ENCODE assay signal across 8 mouse cellular contexts in the genomic region with DNA sequence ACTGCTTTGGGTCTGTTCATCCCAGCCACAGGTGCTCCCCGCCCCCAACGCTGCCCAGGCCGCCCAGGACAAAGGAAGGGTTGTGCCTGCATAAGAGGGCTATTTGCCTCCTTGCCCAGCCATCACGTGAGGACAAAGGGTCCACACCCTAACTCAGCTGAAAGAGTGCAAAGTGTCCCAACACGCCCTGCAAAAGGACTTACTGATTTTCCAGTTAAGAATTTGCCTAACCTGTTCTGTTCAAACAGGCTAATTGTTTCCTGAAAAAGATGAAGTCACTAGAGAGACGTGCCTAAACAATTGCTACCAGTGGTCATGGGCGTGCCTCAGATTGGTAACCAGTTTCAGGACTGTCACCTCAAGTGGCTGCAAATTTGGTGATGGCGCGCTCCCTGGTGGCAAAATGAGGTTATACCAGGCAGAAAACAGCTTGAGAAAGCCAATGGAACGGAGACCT. TPM values are rescaled to one million over a fixed set of nuclear protein-coding genes. Genes with fewer than 3 reads are reported as not detected.
A peak's percentile ranks its signal among the peaks of the same experiment; 100 is the strongest.
DNase-seq lines count a peak whose midpoint lies in the region; ATAC-seq and TF ChIP-seq lines count a peak whose summit lies in the region.

No protein-coding gene starts in this region.

- H3K27ac ChIP-seq in bone marrow macrophage, adult 2 months (ENCODE audit: insufficient read depth, low read depth, low read length), result no peak overlapping the region

- H3K4me3 ChIP-seq in E14TG2a.4 (replicated peaks; ENCODE audit: low read length), result peak overlapping the region; percentile 55
- no peak overlapping the region for H3K4me3 ChIP-seq in bone marrow macrophage, adult 2 months (ENCODE audit: insufficient read depth, low read length)
- H3K4me3 ChIP-seq in lung, adult 2 months (replicated peaks; ENCODE audit: extremely low read depth, low read depth, low read length), result no peak overlapping the region

- 14% methylated on average over 10 of the region's 10 CpGs for whole genome bisulfite sequencing in large intestine, adult 2 months
- 22% methylated on average over 10 of the region's 10 CpGs for WGBS in lung, adult 2 months

- peaks cover 4% of the 10 kb centered on the region for H3K9me3 ChIP-seq in E14TG2a.4 (ENCODE audit: low read length)

- no peak for TF ChIP-seq POLR2A in bone marrow macrophage, adult 2 months (IDR thresholded peaks at IDR 0.05; ENCODE audit: borderline replicate concordance, low read depth, low read length)
- TF ChIP-seq POLR2A in lung, adult 2 months (IDR thresholded peaks at IDR 0.05; ENCODE audit: borderline replicate concordance, extremely low read depth, low read depth, low read length), result no peak

- peak; percentile 88 for ATAC-seq in erythroblast, adult 5-6 weeks (replicated peaks; ENCODE audit: low FRiP score, poor library complexity, severe bottlenecking)
- peak; percentile 81 for ATAC-seq in neutrophil, adult 5-6 weeks (ENCODE audit: extremely low read depth, insufficient number of reproducible peaks, low FRiP score, poor library complexity, severe bottlenecking)

- 0 out of 2 replicates have a peak, but pooled peaks cover 4% of the 10 kb centered on the region for H3K27me3 ChIP-seq in E14TG2a.4 (ENCODE audit: insufficient read depth, low read length)

- peaks cover 67% of the 10 kb centered on the region for H3K4me1 ChIP-seq in E14TG2a.4 (replicated peaks; ENCODE audit: low read depth, low read length)
- H3K4me1 ChIP-seq in bone marrow macrophage, adult 2 months (ENCODE audit: control insufficient read depth, insufficient read depth, low read length), result peaks cover 12% of the 10 kb centered on the region
- H3K4me1 ChIP-seq in lung, adult 2 months (ENCODE audit: control insufficient read depth, insufficient read depth, low read length), result peaks cover 6% of the 10 kb centered on the region; the same call in 1 of the 2 replicates

- intact Hi-C loops in heart, postnatal 25 days (cut with DNase I), result loop anchor here (2.0 to 5.0 kb wide), 3 partner anchors 69 to 484 kb away; a partner anchor contains a TSS

- H3K36me3 ChIP-seq in E14TG2a.4 (ENCODE audit: insufficient read depth, low read length), result no peaks in the 10 kb centered on the region

- DNase-seq in heart, postnatal 25 days (ENCODE audit: low spot score), result peak; percentile 55
- peak; percentile 65 for DNase-seq in large intestine, adult 2 months (ENCODE audit: low read depth, low spot score)
- peak; percentile 89 for DNase-seq in lung, adult 2 months
- DNase-seq in thymus, adult 18-20 months, result peak; percentile 47 to 64

- TF ChIP-seq CTCF in E14TG2a.4 (conservative IDR thresholded peaks at IDR 0.05; ENCODE audit: low read length), result peak; percentile 68
- TF ChIP-seq CTCF in bone marrow macrophage, adult 2 months (IDR thresholded peaks at IDR 0.05; ENCODE audit: low read depth, low read length), result peak; percentile 83
- TF ChIP-seq CTCF in lung, adult 2 months (IDR thresholded peaks at IDR 0.05; ENCODE audit: insufficient read depth, low read length), result peak; percentile 85

RNA-seq across cellular contexts. Expression of a gene that starts 18.8 kb away (rescaled TPM):
- 103 and 109 TPM in 2 replicates for polyA plus RNA-seq in bone marrow macrophage, adult 2 months (2012; ENCODE audit: insufficient read depth, insufficient read length, missing spikeins)
- total RNA-seq in erythroblast, adult 5-6 weeks (2015; ENCODE audit: low replicate concordance), result 15.9 and 16.3 TPM in 2 replicates
- total RNA-seq in erythroblast, adult 5-6 weeks (2017; ENCODE audit: low replicate concordance), result 12.8 and 13.6 TPM in 2 replicates
- 10 to 100 TPM in 1 of 2 experiments, 1 to 10 TPM in 1; 8.4 to 10.2 TPM for total RNA-seq in heart, postnatal 25 days (2021)
- polyA plus RNA-seq in large intestine, adult 2 months (2012; rRNA removed), result 18.2 and 21.0 TPM in 2 replicates
- polyA plus RNA-seq in lung, adult 2 months (2012; rRNA removed), result 22.8 and 31.2 TPM in 2 replicates
- 60.7 and 62.0 TPM in 2 replicates for total RNA-seq in neutrophil, adult 5-6 weeks (2017)
